Mouse (Mus musculus) thymus, adult 2 months (tissue): Measurements from ENCODE around the gene Rhof.

Experiments
- CTCF ChIP-seq: fragments of 200-500 bp; IDR thresholded peaks from 2 replicates; pipeline ENCODE4 v1.5.1; 2012; ENCODE audit warnings: mild to moderate bottlenecking, control low read depth, low read length, moderate library complexity, borderline replicate concordance; ENCODE audit not compliant: control insufficient read depth, poor library complexity, insufficient read depth; ENCODE audit errors: extremely low read depth
- POLR2A ChIP-seq: fragments of 200-500 bp; IDR thresholded peaks from 2 replicates; pipeline ENCODE4 v1.6.1; 2012; ENCODE audit warnings: mild to moderate bottlenecking, low read length, control low read depth, moderate library complexity; ENCODE audit not compliant: control insufficient read depth, poor library complexity, insufficient read depth; ENCODE audit errors: extremely low read depth

DNA sequence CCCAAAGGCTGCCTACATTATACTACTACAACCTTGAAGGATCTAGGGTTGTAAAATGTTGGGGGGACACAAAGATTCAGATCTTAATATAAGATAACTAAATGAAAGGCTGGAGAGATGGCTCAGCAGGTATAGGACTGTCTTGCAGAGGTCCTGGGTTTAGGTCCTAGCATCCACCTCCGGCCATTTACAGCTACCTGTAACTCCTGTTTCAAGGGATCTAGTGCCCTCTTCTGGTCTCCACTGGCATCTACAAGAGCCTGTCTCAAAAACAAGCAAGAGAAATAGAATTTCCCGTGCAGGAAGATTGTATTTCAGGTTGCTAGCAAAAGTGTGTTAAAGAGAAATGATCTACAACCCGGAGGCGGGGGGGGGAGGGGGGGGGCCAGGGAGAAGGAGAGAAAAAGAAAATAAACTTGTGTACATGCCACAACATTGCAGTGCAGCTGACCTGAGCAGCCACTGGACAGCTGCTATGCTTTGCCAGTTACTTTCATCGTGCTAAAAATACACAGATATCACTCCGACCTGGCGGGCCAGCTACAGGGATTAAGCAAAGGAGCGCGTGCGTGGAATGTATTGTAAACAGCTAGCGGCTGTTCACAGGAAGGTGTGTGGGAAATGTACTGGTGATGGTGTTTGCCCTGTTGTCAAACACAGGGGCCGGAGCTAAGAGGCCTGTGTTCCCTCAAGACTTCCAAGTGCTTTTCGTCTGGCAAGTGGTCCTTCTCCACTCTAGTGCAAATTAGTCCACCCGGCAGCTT is 72.6 kb downstream of the Rhof start:
- no peak for TF ChIP-seq POLR2A
- TF ChIP-seq CTCF, result no peak
